Mouse (Mus musculus) left cerebral cortex, adult 11 months (tissue): ENCODE measurements at regions not wholly inside any gene's neighbourhood (a gene's known extent, or its start where the extent isn't known, plus 50 kb on each side); places are given as distances from the start of the nearest gene placed in this dataset.

ENCODE experiments used
- DNase-seq: peaks from one replicate; pipeline ENCODE4 v3.0.0; 2022; ENCODE audit warnings: low spot score

- DNase-seq: no peak
Measured at GRCm38 (mm10) chr13:73158016-73158415, 102.3 kb upstream of the Irx4 start.

- DNase-seq: no peak
Measured at GRCm38 (mm10) chr13:73159454-73159853, 100.8 kb upstream of the Irx4 start.

- no peak for DNase-seq
Measured at GRCm38 (mm10) chr13:73159865-73160264, 100.4 kb upstream of the Irx4 start.

- peak; percentile 31 for DNase-seq
Measured at GRCm38 (mm10) chr13:73160289-73160688, 100.0 kb upstream of the Irx4 start.

GRCm38 (mm10) chr13:73170301-73170700 is 90.0 kb upstream of the Irx4 start:
- DNase-seq: no peak

GRCm38 (mm10) chr13:73207931-73208448 is 52.3 kb upstream of the Irx4 start:
- no peak for DNase-seq
